Mouse (Mus musculus): ENCODE data around the gene Ankrd33b. TPM values are rescaled to one million over a fixed set of nuclear protein-coding genes. Genes with fewer than 3 reads are reported as not detected.

Gene Ankrd33b
- polyA plus RNA-seq, 1 experiment from 2014 or later: 0.50 TPM

DNA sequence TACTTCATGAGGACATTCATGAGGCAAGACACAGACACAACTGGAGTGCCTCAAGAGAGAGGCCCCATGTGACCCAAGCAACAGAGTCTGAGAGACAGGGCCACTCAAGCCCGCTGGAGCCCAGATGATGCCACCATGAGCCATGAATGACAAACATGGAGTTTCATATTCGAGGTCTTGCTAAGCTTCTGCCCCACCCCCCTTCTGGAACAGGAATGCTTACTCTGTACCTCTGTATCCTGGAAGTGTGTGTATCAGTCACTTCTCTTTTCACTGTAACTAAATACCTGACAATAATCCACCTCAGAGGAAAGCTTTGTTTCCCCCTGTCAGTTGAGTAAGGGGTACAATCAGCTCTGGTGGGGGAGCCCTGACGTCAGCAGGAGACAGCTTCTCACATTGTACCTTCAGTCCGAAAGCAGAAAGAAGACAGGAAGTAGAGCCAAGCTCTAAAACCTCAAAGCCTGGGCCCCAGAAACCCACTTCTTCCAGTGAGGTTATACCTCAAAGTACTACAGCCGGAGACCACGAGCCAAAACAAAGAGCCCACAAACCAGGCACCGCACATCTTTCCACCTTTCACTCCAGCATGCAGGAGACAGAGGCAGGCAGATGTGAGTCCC, 34.9 kb downstream of the Ankrd33b start:
- Histone ChIP-seq H3K4me3 (no peak overlapping the region), H3K27me3 (no peaks in the 10 kb centered on the region), H3K27ac (no peak overlapping the region), H3K4me1 (no peaks in the 10 kb centered on the region), H3K4me2 (replicated peaks) (no peak overlapping the region), H3K36me3 (no peaks in the 10 kb centered on the region), H3K9ac (no peak overlapping the region), H3K9me3 (no peaks in the 10 kb centered on the region)
- 81% methylated on average over 7 of the region's 7 CpGs for WGBS
- no peak for ATAC-seq (ENCODE audit: low FRiP score, low read depth)

DNA sequence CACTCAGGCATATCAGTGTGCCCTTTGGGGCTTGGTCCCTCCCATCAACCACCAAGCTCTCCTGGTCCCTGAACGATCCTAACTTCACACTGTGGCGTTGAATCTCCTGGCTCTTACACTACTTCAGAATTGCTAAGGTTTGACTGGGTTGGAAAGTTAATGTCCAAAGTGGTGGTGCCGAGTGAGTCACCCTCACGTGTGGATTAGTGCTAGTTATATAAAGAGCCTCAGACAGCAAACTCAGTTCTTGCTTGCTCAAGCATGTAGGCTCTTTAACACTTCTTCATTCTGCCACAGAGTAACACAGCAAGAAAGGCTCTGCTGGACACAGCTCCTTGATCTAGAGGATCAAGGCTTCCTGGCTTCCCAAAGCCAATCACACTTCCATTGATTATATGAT, 35.8 kb downstream of the Ankrd33b start:
- no peak overlapping the region for H3K9ac ChIP-seq
- H3K4me3 ChIP-seq: no peak overlapping the region
- no peak for ATAC-seq (ENCODE audit: low FRiP score, low read depth)
- H3K4me1 ChIP-seq: no peaks in the 10 kb centered on the region
- H3K4me2 ChIP-seq (replicated peaks): no peak overlapping the region
- no peaks in the 10 kb centered on the region for H3K9me3 ChIP-seq
- no peak overlapping the region for H3K27ac ChIP-seq
- 72% methylated on average over 4 of the region's 4 CpGs for WGBS
- no peaks in the 10 kb centered on the region for H3K27me3 ChIP-seq
- H3K36me3 ChIP-seq: no peaks in the 10 kb centered on the region

- Histone ChIP-seq H3K36me3 (no peaks in the 10 kb centered on the region), H3K4me2 (replicated peaks) (no peak overlapping the region), H3K9ac (no peak overlapping the region), H3K9me3 (no peaks in the 10 kb centered on the region), H3K4me1 (no peaks in the 10 kb centered on the region), H3K4me3 (no peak overlapping the region), H3K27ac (no peak overlapping the region), H3K27me3 (no peaks in the 10 kb centered on the region)
- 83% methylated on average over 9 of the region's 9 CpGs for WGBS
- ATAC-seq (ENCODE audit: low FRiP score, low read depth): no peak
Measured at GRCm38 (mm10) chr15:31328082-31328614, 39.4 kb downstream of the Ankrd33b start.

GRCm38 (mm10) chr15:31325660-31326354, 41.7 kb downstream of the Ankrd33b start:
- no peak overlapping the region for H3K4me2 ChIP-seq (replicated peaks)
- no peaks in the 10 kb centered on the region for H3K27me3 ChIP-seq
- H3K36me3 ChIP-seq: no peaks in the 10 kb centered on the region
- H3K4me1 ChIP-seq: no peaks in the 10 kb centered on the region
- 90% methylated on average over 12 of the region's 12 CpGs for WGBS
- no peak overlapping the region for H3K27ac ChIP-seq
- no peak for ATAC-seq (ENCODE audit: low FRiP score, low read depth)
- H3K9ac ChIP-seq: no peak overlapping the region
- no peak overlapping the region for H3K4me3 ChIP-seq
- no peaks in the 10 kb centered on the region for H3K9me3 ChIP-seq

DNA sequence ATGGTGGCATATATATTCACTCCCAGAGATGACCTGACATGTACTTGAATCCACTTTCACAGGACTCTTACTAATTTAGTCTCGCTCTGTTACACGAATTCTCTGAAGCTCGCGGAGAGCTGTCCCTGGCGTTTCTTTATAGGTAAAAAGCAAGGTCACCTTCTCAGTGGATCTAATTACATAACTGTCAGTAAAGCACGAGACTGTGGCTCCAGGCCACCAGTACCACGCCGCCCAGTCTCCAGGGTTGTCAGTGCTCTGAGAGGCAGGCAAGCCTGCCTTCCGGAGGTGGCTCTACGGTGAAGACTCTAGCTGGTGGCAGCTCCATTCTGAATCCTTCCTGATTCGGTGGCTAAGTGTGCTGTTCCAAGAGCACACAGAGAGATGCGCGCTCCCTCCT, 43.0 kb downstream of the Ankrd33b start:
- no peak overlapping the region for H3K4me2 ChIP-seq (replicated peaks)
- peaks cover under 1% of the 10 kb centered on the region; the same call in 1 of the 2 replicates for H3K4me1 ChIP-seq
- no peak for ATAC-seq (ENCODE audit: low FRiP score, low read depth)
- no peaks in the 10 kb centered on the region for H3K36me3 ChIP-seq
- no peaks in the 10 kb centered on the region for H3K9me3 ChIP-seq
- H3K4me3 ChIP-seq: no peak overlapping the region
- no peak overlapping the region for H3K27ac ChIP-seq
- no peaks in the 10 kb centered on the region for H3K27me3 ChIP-seq
- WGBS: 81% methylated on average over 13 of the region's 13 CpGs
- no peak overlapping the region for H3K9ac ChIP-seq

- no peaks in the 10 kb centered on the region for H3K36me3 ChIP-seq
- no peak overlapping the region for H3K9ac ChIP-seq
- H3K4me2 ChIP-seq (replicated peaks): no peak overlapping the region
- H3K4me1 ChIP-seq: peaks cover 9% of the 10 kb centered on the region
- ATAC-seq (ENCODE audit: low FRiP score, low read depth): no peak
- no peak overlapping the region for H3K27ac ChIP-seq
- no peak overlapping the region for H3K4me3 ChIP-seq
- WGBS: 81% methylated on average over 4 of the region's 4 CpGs
- H3K27me3 ChIP-seq: no peaks in the 10 kb centered on the region
- no peaks in the 10 kb centered on the region for H3K9me3 ChIP-seq
Measured at GRCm38 (mm10) chr15:31323684-31324083, 43.8 kb downstream of the Ankrd33b start.

DNA sequence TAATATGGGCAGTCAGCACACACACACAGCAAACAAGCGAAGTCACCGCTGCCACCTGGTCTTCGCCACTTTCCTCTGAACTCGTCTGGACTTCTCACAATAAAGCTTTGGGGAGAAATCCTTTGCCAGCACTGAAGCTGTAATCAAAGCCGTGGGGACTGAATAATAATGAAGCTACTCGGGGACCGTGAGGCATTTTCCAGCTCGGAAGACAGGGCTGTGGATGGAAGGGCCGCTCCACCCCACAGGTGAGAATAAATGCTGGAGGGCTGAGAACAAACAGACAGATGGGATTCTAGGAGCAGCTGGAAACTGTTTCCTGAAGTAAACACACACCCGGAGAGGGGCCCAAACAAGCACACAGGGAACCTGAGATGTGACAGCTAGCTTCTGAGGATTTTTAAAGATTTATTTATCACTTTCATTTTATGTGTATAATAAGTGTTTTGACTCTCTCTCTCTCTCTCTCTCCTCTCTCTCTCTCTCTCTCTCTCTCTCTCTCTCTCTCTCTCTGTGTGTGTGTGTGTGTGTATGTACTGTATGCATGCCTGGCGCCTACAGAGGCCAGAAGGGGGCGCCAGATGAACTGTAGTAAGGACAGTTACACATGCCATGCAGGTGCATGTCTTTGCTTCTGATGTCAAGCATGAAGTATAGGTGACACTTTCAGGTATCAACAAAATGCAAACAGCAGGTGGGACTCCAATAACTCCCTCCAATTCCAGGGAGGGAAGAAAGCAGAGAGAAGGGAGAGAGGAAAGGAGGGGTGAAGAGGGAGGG, 46.7 kb downstream of the Ankrd33b start:
- no peak overlapping the region for H3K27ac ChIP-seq
- peaks cover 22% of the 10 kb centered on the region for H3K4me1 ChIP-seq
- ATAC-seq (ENCODE audit: low FRiP score, low read depth): no peak
- 52% methylated on average over 12 of the region's 12 CpGs for WGBS
- H3K36me3 ChIP-seq: no peaks in the 10 kb centered on the region
- H3K9me3 ChIP-seq: no peaks in the 10 kb centered on the region
- H3K27me3 ChIP-seq: no peaks in the 10 kb centered on the region
- no peak overlapping the region for H3K9ac ChIP-seq
- H3K4me3 ChIP-seq: no peak overlapping the region
- no peak overlapping the region for H3K4me2 ChIP-seq (replicated peaks)

GRCm38 (mm10) chr15:31319046-31319445, 48.5 kb downstream of the Ankrd33b start:
- peaks cover 22% of the 10 kb centered on the region for H3K4me1 ChIP-seq
- peak overlapping the region; percentile 59; the same call in 1 of the 2 replicates for H3K27ac ChIP-seq
- H3K4me3 ChIP-seq: no peak overlapping the region
- ATAC-seq (ENCODE audit: low FRiP score, low read depth): no peak
- H3K9ac ChIP-seq: no peak overlapping the region
- WGBS: 62% methylated on average over 4 of the region's 4 CpGs
- H3K36me3 ChIP-seq: no peaks in the 10 kb centered on the region
- no peaks in the 10 kb centered on the region for H3K9me3 ChIP-seq
- H3K4me2 ChIP-seq (replicated peaks): no peak overlapping the region
- no peaks in the 10 kb centered on the region for H3K27me3 ChIP-seq

- H3K9me3 ChIP-seq: no peaks in the 10 kb centered on the region
- whole genome bisulfite sequencing: 6% methylated on average over 6 of the region's 6 CpGs
- H3K36me3 ChIP-seq: no peaks in the 10 kb centered on the region
- no peak overlapping the region; the same call in 1 of the 2 replicates for H3K4me2 ChIP-seq (replicated peaks)
- no peak overlapping the region for H3K4me3 ChIP-seq
- ATAC-seq (ENCODE audit: low FRiP score, low read depth): no peak
- no peak overlapping the region for H3K9ac ChIP-seq
- no peaks in the 10 kb centered on the region for H3K27me3 ChIP-seq
- peak overlapping the region; percentile 59 for H3K27ac ChIP-seq
- H3K4me1 ChIP-seq: peaks cover 22% of the 10 kb centered on the region
Measured at GRCm38 (mm10) chr15:31318158-31318955, 49.2 kb downstream of the Ankrd33b start.

GRCm38 (mm10) chr15:31317056-31317805, 50.3 kb downstream of the Ankrd33b start:
- 96% methylated on average over 3 of the region's 3 CpGs for WGBS
- no peak for ATAC-seq (ENCODE audit: low FRiP score, low read depth)
- no peaks in the 10 kb centered on the region for H3K9me3 ChIP-seq

GRCm38 (mm10) chr15:31315630-31316231, 51.8 kb downstream of the Ankrd33b start:
- WGBS: 3% methylated on average over 5 of the region's 5 CpGs
- Histone ChIP-seq H3K4me1 (peaks cover 22% of the 10 kb centered on the region), H3K27me3 (no peaks in the 10 kb centered on the region), H3K27ac (no peak overlapping the region), H3K9ac (no peak overlapping the region), H3K36me3 (no peaks in the 10 kb centered on the region), H3K9me3 (no peaks in the 10 kb centered on the region), H3K4me3 (no peak overlapping the region), H3K4me2 (replicated peaks) (no peak overlapping the region)
- ATAC-seq (ENCODE audit: low FRiP score, low read depth): peak; percentile 79

More at GRCm38 (mm10) chr15:31317056-31317805, 50.3 kb downstream of the Ankrd33b start:
- Histone ChIP-seq H3K27ac (peak overlapping the region; percentile 59; the same call in 1 of the 2 replicates), H3K27me3 (no peaks in the 10 kb centered on the region), H3K4me3 (no peak overlapping the region), H3K4me1 (peaks cover 22% of the 10 kb centered on the region), H3K9ac (no peak overlapping the region), H3K4me2 (replicated peaks) (no peak overlapping the region), H3K36me3 (no peaks in the 10 kb centered on the region)
